Mouse (Mus musculus) heart, adult 2 months (tissue): ENCODE results near the gene Inafm2.

Experiments
- CTCF ChIP-seq: fragments of 200-600 bp; IDR thresholded peaks from 2 replicates; pipeline ENCODE4 v1.8.1; 2022; ENCODE audit warnings: antibody characterized with exemption, mild to moderate bottlenecking, moderate library complexity
- EP300 ChIP-seq: fragments of 200-500 bp; IDR thresholded peaks from 2 replicates; pipeline ENCODE4 v1.6.1; 2011; ENCODE audit warnings: low read depth, low read length, control low read depth; ENCODE audit not compliant: insufficient read depth

- TF ChIP-seq CTCF (no peak), EP300 (no peak)
Measured at GRCm38 (mm10) chr2:118729194-118729593, 16.4 kb upstream of the Inafm2 start.
